Mouse (Mus musculus): Measurements from ENCODE around the gene Sec14l4.

Gene Sec14l4

GRCm38 (mm10) chr11:4027561-4028334, 3.5 kb upstream of the Sec14l4 start:
- no peak for DNase-seq

GRCm38 (mm10) chr11:4029343-4029742, 1.9 kb upstream of the Sec14l4 start:
- no peak for DNase-seq

- no peak for DNase-seq
These were observed 699 bp downstream of the Sec14l4 start for GRCm38 (mm10) chr11:4031961-4032360.

GRCm38 (mm10) chr11:4033471-4033870, 2.2 kb downstream of the Sec14l4 start:
- DNase-seq, result no peak

- DNase-seq, result no peak
These were observed 2.9 kb downstream of the Sec14l4 start for GRCm38 (mm10) chr11:4034169-4034568.

GRCm38 (mm10) chr11:4035116-4035892, 4.0 kb downstream of the Sec14l4 start:
- DNase-seq, result no peak

- DNase-seq, result no peak
These were observed 4.7 kb downstream of the Sec14l4 start for GRCm38 (mm10) chr11:4035916-4036315.

GRCm38 (mm10) chr11:4036365-4037084, 5.3 kb downstream of the Sec14l4 start:
- DNase-seq, result no peak

GRCm38 (mm10) chr11:4039951-4040350, 8.7 kb downstream of the Sec14l4 start:
- DNase-seq, result no peak

GRCm38 (mm10) chr11:4041123-4041625, 9.9 kb downstream of the Sec14l4 start:
- DNase-seq, result no peak

GRCm38 (mm10) chr11:4043081-4043480, 11.8 kb downstream of the Sec14l4 start:
- no peak for DNase-seq

- DNase-seq, result no peak
These were observed 15.3 kb downstream of the Sec14l4 start for GRCm38 (mm10) chr11:4046526-4046925.

GRCm38 (mm10) chr11:4047766-4048165, 16.5 kb downstream of the Sec14l4 start:
- no peak for DNase-seq

- no peak for DNase-seq
These were observed 17.2 kb downstream of the Sec14l4 start for GRCm38 (mm10) chr11:4048438-4048837.

GRCm38 (mm10) chr11:4053586-4053985, 22.3 kb downstream of the Sec14l4 start:
- DNase-seq, result peak in 1 of 2 experiments; percentile 57

GRCm38 (mm10) chr11:4060866-4061575, 29.8 kb downstream of the Sec14l4 start:
- no peak for DNase-seq

GRCm38 (mm10) chr11:4062523-4062922, 31.3 kb downstream of the Sec14l4 start:
- no peak for DNase-seq

- DNase-seq, result no peak
These were observed 31.7 kb downstream of the Sec14l4 start for GRCm38 (mm10) chr11:4062981-4063380.

GRCm38 (mm10) chr11:4064627-4065122, 33.4 kb downstream of the Sec14l4 start, which contains the start of gene Sec14l3:
Gene Sec14l3, plus strand, starts transcription at chr11:4064841.
- DNase-seq, result no peak

GRCm38 (mm10) chr11:4069664-4070063, 38.4 kb downstream of the Sec14l4 start:
- DNase-seq, result no peak

- DNase-seq, result peak in 1 of 2 experiments; percentile 11
These were observed 45.4 kb downstream of the Sec14l4 start for GRCm38 (mm10) chr11:4076633-4077032.

- no peak for DNase-seq
These were observed 47.1 kb downstream of the Sec14l4 start for GRCm38 (mm10) chr11:4078267-4078933.

Measured in spleen, adult 18-20 months (tissue).